Mouse (Mus musculus): ENCODE measurements around the gene Snx6. TPM values are rescaled to one million over a fixed set of nuclear protein-coding genes. Genes with fewer than 3 reads are reported as not detected.
"Not testable (repeated sequence)": the region's sequence is repeated elsewhere in the genome, so short reads cannot be mapped to it uniquely, and the experiment has no call there.

The Snx6 gene
- total RNA-seq, 4 experiments from 2014 or later, result 19.1 to 21.2 (median 19.7) TPM

DNA sequence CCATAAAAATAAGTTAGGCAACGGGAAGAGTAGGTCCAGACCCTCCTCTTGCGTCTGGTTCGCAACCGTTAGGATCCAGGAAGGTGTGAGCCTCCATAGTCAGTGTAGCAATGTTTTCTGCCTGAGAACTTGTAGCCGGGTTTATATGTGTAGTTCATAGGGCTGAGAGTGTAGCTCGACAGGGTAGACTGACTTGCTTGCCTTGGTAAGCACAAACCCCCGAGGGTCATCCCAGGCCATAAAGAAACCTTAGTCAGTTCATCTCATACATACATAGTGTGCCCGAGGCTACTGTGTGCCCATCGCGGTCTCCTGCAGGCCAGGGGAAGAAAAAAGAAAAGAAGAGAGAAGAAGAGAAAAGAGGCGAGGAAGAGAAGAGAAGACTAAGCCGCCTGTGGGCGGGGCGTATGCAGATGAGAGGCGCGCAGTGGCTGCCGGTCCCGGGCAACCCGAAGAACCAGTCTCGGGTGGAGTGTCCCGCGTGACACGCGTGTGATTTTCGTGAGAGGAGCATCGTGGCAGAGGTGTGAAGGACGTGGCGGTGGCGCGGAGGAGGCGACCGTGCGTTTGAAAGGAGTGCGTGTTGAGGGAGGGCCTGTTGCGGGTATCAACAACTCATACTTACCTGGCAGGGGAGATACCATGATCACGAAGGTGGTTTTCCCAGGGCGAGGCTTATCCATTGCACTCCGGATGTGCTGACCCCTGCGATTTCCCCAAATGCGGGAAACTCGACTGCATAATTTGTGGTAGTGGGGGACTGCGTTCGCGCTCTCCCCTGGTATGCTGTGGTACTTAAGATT, 85.6 kb downstream of the Snx6 start:
- DNase-seq (ENCODE audit: low spot score in 2 of 2), result not testable (repeated sequence)

DNA sequence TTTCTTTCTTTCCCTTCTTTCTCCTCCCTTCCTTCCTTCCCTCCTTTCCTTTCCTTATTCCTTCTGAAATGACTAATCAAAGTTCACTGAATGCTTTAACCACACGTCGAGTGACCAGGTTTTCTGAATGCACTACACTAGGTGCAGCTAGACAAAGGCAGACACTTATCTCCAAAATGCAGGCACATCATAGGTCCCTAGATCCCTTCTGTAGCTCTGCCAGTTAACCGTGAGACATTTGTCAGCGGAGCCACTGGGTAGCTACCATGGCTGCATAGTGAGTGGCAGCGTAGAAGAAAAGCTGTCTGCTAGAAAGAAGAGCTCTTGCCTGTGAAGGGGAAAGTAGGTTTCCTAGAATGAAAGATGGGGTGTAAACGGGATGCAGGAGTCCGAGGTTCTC, 96.1 kb downstream of the Snx6 start:
- DNase-seq (ENCODE audit: low spot score in 2 of 2), result no peak

DNA sequence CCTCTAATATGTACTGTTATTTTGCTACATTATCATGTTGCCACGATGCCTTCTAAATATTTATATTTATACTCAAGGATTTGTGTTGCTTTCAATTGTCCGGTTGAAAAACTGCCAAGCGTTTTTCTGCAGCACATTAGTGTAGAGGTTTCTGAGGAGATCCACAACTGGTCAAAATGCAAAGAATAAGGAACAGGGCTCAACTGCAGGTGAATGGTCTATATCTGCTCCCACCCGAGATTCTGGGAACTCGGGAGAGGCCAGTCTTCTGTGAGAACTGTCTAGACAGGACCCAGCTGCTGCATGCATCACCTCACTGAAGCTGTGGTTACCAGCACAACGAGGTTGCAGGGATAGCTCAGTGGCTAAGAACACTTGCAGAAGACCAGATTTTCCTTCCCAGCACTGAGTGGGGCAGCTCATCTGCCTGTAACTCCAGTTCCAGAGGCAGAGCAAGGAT, 97.7 kb downstream of the Snx6 start:
- DNase-seq (ENCODE audit: low spot score in 2 of 2), result no peak

GRCm38 (mm10) chr12:54697003-54697597, 98.4 kb downstream of the Snx6 start:
- no peak for DNase-seq (ENCODE audit: low spot score in 2 of 2)

Other genes starting within 250 kb of the Snx6 start
- gene Sptssa, start 139.1 kb downstream of the Snx6 start, total RNA-seq (2022), result 10 to 100 TPM; 16.3 to 23.9 (median 19.2) TPM
- 10 to 100 TPM; 15.1 to 24.6 (median 15.1) TPM for gene Eapp, start 99.8 kb downstream of the Snx6 start, total RNA-seq (2022)
- 100 to 1,000 TPM; 479 to 530 (median 494) TPM for gene Cfl2, start 67.2 kb upstream of the Snx6 start, total RNA-seq (2022)
- not detected for gene Gm20403, start 190.8 kb upstream of the Snx6 start, total RNA-seq (2022)
- 1 to 10 TPM; 1.8 to 3.1 (median 2.7) TPM for gene Baz1a, start 218.6 kb upstream of the Snx6 start, total RNA-seq (2022)

Measured in gastrocnemius, adult 8-10 months (tissue).